Mouse (Mus musculus): ENCODE results near the gene Pax5.

Gene Pax5

DNA sequence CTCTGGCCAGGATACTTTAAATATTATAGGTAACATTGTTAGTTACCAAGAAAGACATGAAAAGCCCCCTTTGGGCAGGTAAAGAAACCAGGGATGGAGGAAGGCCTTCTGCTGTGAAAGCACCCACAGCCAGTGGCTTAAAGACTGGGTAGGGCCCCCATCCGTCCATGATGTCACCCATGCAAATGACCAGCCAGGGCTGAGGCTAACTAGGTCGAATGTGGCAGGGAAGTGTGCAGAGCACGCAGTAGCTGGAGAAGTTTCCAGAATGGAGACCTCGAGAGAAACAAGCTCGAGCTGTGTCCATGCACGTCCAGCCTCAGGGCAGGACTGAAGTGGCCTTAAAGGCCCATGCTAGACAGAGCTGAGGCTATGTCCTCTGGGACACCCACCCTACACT, 42.9 kb downstream of the Pax5 start:
- DNase-seq (ENCODE audit: low spot score in 2 of 2) = no peak

DNA sequence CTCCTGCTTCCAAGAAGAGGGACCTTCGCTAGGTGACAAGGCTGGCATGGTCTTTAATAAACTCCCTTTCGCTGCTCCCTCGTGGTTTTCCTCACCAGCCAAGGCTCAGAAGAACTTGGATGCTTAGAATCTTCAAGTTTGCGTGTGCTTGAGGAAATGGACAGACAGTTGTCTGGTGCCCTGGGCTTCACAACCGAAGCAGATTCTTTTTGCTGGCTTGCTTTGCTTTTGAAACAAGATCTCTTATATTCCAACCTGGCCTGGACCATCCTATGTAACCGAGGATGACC, 45.6 kb downstream of the Pax5 start:
- no peak for DNase-seq (ENCODE audit: low spot score in 2 of 2)

DNA sequence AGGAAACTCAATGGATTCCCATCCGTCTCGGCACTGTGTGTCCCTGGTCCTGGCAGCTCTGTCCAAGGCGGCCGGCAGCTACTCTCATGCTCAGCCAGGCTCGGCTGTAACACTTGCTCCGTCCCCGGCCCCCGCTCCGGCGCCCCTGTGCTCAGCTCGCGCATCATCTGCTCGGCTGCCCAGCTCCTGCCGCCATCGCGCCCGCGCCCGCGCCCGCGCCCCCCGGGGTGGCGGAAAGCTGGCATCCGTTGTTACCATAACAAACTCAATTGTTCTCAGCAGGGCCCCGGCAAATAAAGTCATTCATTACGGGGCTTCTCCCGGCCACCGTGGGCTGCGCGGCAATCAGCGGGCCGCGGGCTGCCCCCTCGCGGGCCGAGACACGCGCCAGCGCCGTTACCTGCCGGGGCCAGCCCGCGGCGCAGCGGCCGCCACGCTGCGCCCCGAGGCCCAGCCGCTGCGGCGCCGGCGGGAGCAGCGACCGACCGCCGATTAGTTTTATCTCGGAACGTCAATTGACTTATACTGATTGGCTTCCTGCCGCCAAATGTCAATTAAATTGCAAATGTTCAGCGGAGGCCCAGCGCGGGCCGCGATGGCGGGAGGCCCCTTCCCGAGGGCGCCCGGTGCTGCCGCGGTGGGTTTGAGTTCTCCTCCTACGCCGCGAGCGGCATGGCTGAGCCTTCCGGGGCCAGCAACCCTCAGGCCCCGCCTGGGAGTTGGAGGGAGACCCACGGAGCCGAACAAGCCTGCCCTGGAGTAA, 46.1 kb downstream of the Pax5 start:
- no peak for DNase-seq (ENCODE audit: low spot score in 2 of 2)

DNA sequence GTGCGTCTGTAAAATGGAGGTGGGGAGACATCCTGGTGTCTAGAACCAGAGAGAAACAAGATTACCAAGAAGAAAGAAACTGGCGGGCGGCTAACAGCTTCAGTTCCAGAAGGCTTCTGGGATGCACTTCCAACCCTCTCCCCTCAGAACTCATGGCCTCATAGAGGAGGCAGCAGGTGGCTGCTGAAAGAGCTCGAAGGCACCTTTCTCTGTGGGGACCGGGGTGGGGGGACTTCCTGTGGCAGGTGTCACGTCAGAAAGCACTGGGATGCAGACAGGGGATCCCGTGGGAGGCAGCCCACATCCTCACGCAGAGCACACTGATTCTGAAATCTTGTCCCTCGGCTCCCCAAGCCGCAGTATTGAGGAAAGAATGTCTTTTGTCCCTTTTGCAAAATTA, 46.8 kb downstream of the Pax5 start:
- no peak for DNase-seq (ENCODE audit: low spot score in 2 of 2)

DNA sequence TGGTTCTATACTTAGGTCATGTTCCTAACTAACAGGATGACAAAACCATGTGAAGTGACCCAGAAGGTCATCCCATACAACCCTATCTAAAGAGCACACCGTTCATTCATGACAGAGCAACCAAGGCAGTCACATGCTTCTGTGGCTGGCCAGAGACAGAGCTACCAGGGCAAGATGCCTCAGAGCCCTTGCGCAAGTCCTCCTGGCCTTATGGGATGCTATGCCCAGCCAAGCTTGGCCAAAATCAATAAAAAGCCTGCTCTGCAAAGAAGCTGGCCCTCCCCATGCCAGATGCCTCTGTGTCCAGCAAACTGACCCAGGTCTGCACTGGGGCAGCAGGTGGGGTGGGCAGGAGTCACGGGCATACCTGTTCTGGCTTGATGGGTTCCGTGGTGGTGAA, 65.1 kb downstream of the Pax5 start:
- peak in 1 of 2 experiments; percentile 21 for DNase-seq (ENCODE audit: low spot score in 2 of 2)

DNA sequence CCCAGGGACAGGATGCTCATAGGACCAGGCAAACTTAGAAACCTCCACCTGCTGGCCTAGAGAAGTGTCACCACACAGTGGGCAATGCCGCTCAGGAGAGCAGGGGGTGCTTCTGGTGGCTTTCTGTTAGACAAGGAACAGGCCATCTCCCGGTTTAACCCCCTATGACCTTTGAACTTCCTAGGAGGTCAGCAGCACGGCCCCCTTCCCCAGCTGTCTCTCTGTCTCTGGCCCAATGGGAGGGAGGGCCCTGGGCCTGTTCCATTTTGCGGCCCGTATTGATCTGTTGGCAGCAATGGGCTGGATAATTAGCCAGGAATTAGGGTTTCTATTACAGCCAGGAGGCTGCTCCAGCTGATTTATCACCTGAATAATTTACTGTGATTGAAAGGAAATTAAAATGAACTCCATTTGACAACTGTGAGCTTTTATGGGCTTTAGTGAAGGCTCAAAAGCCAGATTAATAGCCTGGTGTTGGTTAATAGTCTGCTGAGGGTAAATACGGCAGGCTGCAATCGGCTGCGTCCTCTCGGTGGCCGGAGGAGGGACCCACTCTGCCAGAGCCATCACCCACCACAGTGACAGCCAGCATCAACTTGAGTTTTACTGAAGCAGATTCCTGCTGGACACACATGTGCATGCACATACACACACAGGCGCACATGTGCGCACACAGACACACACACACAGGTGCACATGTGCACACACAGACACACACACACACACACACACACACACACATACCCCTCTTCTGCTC, 68.3 kb downstream of the Pax5 start:
- DNase-seq (ENCODE audit: low spot score in 2 of 2) = no peak

DNA sequence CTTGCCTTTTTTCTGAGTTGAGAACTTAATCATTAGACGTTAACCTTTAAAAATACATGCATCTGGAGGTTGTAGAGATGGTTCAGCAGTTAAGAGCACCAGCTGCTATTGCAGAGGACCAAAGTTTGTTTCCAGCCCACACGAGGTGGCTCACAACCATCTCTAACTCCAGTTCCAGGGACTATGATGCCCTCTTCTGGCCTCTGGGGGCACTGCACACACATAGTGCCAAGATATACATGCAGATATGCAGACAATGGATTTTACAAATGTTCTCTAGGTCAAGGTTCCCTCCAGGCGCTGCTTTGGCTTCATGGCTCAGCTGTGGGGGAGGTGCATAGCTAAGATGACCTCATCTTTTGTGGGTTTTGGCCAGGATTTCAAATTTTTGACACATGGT, 74.7 kb downstream of the Pax5 start:
- no peak for DNase-seq (ENCODE audit: low spot score in 2 of 2)

DNA sequence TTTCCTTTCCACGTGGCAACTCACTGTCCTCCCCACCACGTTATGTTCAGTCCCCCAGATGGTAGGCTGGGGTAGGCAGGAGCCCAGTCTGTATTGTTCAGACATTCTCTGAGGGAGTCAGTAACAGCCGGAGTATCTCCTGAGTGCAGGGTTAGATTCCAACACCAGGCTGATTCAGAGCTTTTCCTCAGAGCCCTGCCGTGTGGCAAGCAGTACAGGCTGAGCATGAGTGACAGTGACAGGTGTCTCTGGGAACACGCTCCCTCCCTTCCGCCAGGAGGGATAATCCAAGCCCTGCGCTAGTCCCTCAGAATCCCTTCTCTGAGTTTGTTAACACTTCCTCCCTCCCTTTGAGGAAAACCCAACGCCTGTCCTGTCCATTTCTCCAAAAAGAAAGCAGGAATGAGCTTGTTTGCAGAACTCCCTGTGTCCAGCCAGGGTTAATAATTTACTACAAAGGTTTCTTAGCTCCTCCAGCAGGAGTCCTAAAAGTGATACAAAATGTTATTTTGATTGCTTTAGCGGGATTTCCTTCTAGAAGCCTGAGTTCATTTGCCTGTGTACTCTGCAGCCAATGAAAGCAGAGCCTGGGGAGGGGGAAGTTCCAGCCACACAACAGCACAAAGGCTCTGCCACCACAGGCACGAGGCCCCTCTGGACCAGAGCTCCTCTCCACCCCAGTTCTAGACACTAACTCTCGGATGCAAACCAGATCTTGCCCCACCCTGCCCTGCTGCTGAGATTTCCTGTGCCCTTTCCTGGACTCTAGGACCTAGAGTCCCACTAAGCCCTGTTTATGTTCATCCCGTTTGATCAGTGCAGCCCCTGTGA, 76.4 kb downstream of the Pax5 start:
- no peak for DNase-seq (ENCODE audit: low spot score in 2 of 2)

DNA sequence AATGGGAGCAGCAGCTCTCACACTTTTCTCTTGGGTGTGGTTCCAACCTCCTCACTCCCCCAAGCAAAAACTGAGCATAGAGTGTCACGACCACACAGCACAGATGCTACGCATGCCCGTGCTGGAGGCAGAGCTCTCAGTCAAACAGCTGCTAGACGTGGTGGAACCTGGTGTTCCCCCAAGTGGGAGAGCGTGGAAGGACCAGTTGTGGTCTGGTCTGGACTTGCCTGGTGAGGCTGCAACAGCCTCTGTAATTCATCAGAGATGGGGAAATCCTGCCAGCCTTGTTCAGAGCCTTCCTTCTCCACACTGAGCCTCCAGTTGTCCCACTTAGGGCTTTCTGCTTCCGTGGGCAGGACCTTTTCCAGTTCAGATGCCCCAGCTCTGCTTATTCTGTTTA, 80.2 kb downstream of the Pax5 start:
- DNase-seq (ENCODE audit: low spot score in 2 of 2) = no peak

DNA sequence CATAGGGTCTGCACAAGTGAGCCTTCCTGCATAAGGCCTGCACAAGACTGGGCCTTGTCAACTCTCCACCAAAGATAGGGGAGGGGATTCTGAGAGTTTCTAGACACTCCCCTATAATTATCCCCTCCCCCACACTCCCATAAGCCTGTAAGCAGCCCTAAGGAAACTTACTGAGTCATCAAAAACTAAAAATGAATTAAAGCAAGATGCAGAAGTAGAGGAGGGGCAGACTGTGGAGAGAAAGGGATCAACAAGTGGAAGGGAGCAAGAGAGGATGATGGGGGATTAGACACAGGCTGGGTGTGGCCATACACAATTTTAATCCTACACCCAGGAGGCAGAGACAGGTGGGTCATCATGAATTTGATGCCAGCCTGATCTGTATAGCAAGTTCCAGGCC, 82.4 kb downstream of the Pax5 start:
- DNase-seq (ENCODE audit: low spot score in 2 of 2) = no peak

DNA sequence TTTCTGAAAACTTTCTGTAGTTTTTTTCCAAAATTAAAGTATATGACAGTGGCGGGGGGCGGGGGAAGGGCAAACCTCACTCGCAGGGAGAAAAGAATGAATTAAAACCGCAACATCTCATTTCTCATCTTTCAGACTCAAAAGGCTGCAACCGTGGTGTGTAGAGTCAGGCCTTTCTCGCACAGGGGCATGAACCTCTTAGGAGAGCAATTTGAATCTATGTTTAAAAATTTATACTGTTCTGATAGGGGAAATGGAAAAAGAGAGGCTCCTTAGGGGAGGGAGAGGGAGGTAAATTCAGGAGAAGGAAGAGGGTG, 85.2 kb downstream of the Pax5 start:
- DNase-seq (ENCODE audit: low spot score in 2 of 2) = no peak

DNA sequence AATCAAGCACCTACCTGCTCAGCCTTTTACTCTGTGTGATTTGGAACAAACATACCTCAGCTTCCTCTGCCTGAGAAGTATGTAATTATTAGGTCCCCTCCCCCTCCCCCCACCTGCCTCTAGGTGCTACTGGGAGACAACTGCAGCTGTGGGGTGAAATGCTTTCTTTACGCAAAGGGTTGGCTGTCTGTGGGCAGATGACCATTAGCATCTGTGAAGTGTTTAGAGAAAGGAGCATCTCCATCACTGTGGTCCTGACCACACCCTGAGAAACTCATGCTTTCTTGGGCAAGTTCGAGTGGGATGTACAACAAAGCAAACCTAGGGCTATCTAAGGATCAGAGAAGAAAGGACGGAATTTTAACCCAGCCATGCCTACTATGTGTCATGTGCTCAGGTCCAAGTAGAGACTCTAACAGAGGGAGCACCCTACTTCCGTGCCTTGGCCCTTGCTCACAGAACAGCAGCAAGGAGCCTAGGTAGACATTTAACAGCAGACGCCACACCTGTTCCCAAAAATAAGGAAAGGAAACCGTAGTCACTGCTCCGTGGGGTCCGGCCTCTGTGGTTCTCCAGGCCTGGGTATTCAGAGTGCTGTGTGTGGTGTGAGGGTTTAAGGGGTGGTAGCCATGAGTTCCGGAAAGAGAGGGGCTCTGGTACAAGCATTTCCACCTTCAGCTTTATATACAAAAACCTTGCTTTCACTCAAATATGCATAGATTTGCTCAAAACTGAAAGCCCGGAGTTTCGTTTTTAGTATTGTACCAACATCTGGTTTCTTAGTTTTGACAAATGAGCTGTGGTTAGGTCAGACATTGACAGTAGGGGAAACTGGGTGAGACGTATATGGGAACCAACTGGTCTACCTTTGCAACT, 85.8 kb downstream of the Pax5 start:
- DNase-seq (ENCODE audit: low spot score in 2 of 2) = no peak

DNA sequence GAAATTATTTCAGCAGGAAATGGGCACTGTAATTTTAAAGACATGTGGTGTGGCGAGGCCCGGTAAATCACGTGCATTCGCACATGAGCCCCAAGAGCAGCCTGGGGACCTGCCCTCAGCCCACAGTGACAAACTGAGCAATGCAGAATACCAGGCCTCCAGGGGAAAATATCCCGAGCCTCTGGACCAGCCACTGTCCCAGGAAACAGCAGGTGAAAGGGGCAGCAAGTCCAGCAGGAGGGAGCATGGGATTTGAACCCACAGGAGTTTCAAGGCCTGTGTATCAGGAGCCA, 86.9 kb downstream of the Pax5 start:
- DNase-seq (ENCODE audit: low spot score in 2 of 2) = no peak

DNA sequence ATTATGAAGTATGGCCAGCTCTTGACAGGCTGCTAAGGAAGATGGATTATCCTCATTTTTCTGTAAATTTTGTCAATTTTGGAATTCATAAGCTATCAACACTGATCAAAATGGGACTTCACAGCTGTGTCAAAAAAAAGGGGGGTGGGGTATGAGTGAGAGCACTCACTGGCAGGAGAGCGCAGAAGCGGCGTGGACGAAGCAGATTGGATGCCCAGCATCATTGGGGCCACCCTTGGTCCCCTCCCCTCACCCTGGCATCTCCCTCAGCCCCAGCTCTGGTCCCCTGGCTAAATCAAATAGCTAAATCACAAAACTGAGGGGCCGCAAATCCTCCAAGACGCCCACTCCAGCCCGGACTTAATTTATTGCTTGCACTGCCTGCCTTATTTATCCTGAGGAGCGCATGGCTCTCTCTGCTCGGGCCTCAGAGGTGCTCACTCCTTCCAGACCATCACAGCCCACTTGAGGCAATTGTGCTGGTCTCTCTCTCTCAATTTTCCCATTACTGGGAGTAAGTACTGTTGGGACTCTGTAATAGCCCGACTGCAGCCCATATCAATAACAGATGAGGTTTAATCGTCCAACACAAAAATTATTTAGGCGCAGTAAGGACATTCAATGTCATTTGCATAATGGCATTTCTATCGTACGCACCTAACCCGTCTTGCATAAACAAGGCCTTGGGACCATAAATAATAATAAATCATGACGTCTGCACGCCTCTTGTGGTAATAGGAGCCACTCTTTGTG, 87.4 kb downstream of the Pax5 start:
- DNase-seq (ENCODE audit: low spot score in 2 of 2) = no peak

DNA sequence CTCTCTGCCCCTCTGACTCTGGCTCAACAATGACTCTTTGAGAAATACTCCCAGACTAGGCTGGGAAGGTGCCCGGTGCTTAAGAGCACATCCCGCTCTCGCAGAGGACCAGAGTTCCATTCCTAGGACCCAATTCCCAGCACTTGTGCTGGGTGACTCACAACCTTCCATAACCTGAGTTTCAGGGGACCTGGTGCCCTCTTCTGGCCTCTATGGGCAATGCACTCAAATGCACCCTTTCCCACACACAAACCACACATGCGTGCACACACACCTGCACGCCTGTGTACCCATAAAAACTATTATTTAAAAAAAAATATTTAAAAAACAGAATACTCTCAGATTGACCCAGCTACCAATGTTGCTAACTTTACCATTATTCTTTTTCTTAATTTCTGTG, 90.0 kb downstream of the Pax5 start:
- no peak for DNase-seq (ENCODE audit: low spot score in 2 of 2)

DNA sequence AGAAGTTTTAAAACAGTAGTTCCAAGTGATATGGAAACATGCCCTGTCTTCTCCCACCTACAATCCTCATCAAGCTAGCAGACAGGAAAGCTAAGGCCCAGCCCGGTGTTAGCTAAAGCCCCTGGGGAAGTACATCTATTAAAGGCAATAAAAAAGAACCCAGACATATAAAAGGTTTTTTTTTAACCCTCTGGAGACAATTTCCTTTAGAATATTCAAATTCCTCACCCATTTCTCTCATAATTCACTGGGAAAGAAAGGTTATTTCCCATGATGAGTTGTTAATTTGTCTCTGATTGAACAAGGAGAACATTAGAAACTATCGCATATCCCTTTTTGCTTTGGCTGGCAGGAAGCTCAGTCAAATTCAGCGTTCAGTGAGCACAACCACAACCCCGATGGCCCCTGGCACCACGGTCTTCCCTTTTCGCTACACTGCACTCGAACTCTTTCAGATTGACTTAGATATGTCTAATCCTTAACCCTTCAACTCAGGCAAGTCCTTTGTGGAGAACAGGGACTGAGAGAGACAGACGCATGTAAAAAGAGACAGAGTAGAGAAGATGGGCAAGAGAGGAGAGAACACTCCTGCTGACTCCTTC, 96.1 kb downstream of the Pax5 start:
- DNase-seq (ENCODE audit: low spot score in 2 of 2) = no peak

DNA sequence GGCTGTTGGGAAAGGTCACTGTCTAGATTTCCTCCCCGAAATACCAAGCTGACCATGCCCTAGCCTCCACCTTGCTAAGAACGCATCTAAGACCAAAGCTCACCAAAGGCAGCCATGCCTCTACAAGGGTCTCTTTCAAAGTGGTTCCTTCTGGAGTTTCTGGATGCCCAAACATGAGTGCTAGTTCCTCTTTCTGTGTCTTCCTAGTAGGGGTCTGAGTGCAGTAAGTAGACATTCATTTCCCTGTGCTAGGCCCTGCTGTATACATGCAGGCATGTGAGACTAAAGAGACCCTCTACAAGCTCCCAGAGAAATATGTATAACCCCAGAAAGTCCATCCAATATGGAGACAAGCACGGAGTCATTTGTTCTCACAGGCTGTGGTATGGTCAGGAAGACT, 97.9 kb downstream of the Pax5 start:
- DNase-seq (ENCODE audit: low spot score in 2 of 2) = no peak

DNA sequence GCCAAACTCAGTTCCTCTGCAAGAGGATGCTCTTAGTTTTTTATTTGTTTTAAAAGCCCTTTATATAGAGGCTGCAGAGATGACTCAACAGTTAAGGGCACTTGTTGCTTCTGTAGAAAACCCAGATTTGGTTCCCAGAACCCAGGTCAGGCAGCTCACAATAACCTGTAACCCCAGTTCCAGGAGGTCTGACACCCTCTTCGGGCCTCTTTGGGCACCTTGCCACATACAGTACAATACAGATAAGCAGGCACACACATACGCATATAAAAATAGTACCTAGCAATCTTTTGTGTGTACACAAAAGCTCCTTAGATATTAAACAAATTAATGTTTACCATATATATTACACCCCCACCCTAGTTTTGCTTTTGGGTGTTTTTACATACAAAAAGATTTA, 104.8 kb downstream of the Pax5 start:
- DNase-seq (ENCODE audit: low spot score in 2 of 2) = no peak

DNA sequence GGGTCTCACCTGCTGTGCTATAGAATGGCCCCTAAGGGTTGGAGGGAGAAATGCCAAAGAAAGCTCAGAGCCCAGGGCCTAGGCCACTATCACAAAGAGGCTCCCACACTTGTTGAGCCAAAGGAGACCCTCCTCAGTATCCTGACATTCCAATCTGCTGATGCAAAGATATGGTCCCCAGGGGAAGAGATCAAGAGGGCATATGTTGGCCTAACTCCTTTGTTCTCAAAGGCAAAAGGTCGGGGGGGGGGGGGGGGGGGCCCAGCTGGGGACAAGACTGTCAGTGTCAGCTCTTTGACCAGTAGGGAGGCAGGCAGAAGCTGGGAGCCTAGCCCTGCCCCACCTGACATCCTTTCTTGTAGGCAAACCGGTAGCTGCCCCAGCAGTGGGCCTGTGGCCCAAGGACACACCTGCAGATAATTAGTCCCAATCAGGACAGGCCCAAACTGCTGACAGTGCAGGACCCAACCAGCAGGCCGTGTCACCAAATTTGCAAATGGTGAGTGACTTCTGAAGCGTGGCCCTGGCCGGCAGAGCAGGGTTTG, 108.0 kb downstream of the Pax5 start:
- DNase-seq (ENCODE audit: low spot score in 2 of 2) = no peak

DNA sequence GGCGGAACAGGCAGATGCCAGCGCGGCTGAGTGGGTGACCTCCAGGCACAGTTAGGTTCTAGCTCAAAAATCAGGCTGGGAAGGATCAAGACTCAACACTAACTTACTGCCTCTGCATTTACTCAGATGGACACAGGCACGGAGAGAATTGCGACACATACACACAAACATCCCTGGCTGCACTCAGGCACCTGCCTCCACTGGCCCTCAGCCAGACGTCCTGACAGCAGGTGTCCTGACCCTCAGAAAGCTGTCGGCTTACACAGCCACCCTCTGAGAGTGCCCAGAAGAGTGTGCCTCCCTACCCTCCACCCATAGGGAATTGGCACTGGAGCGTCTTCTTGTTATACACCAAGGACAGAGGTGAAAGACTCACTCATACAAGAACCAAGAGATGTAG, 108.9 kb downstream of the Pax5 start:
- no peak for DNase-seq (ENCODE audit: low spot score in 2 of 2)

DNA sequence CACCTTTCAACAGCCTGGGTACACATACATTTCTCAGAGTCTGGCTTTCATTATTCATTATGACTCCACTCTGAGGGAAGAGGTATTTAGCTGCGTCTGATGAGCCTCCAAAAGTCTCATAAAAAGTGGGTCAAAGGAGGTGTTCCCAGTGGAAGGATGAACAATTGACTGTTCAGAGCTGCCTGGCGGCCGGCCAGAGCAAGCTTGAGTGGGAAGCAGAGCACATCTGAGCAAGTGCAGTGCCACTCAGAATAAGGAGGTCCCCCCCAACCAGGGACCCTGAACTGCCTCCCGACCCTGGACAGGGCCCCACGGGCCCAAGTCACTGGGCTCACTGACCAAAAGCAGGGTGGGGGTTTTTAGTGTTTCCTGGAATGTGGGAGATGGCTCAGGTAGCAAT, 109.4 kb downstream of the Pax5 start:
- no peak for DNase-seq (ENCODE audit: low spot score in 2 of 2)
